Mouse (Mus musculus): Measurements from ENCODE around the gene Ldlrad1. TPM values are rescaled to one million over a fixed set of nuclear protein-coding genes. Genes with fewer than 3 reads are reported as not detected.

Gene Ldlrad1
- polyA plus RNA-seq (2017; shearing (Covaris generic)) = under 1 TPM in 1 of 2 experiments, not detected in 1; 0.27 TPM

GRCm38 (mm10) chr4:107208880-107209279 lies at the start of gene Ldlrad1:
Ldlrad1 (plus strand) TSS chr4:107209180.

GRCm38 (mm10) chr4:107178182-107178829 lies 30.7 kb upstream of the Ldlrad1 start, which contains the start of gene Tmem59:
Tmem59 (plus strand) TSS chr4:107178399.

GRCm38 (mm10) chr4:107178830-107179490 lies 30.0 kb upstream of the Ldlrad1 start, which contains the start of gene Tceanc2:
Tceanc2 (minus strand) TSS chr4:107179116.

GRCm38 (mm10) chr4:107253125-107254091 lies 44.4 kb downstream of the Ldlrad1 start, which contains the start of the genes Lrrc42 and Hspb11:
Lrrc42 (minus strand) TSS chr4:107253532.
Hspb11 (plus strand) TSS chr4:107253593.

Other genes with a start within 250 kb of the Ldlrad1 start
- gene Mrpl37, start 142.3 kb upstream of the Ldlrad1 start, polyA plus RNA-seq (2017; shearing (Covaris generic)) = 10 to 100 TPM; 57.7 to 68.4 TPM
- gene Cyb5rl, start 142.2 kb upstream of the Ldlrad1 start, polyA plus RNA-seq (2017; shearing (Covaris generic)) = 1 to 10 TPM; 3.4 to 4.2 TPM
- gene Cdcp2, start 112.3 kb upstream of the Ldlrad1 start, polyA plus RNA-seq (2017; shearing (Covaris generic)) = under 1 TPM in 1 of 2 experiments, not detected in 1; 0.21 TPM
- gene Tmem59, start 30.8 kb upstream of the Ldlrad1 start, polyA plus RNA-seq (2017; shearing (Covaris generic)) = 100 to 1,000 TPM; 377 to 382 TPM
- gene Tceanc2, start 30.1 kb upstream of the Ldlrad1 start, polyA plus RNA-seq (2017; shearing (Covaris generic)) = 10 to 100 TPM; 19.0 to 29.5 TPM
- gene Lrrc42, start 44.4 kb downstream of the Ldlrad1 start, polyA plus RNA-seq (2017; shearing (Covaris generic)) = 10 to 100 TPM; 25.1 to 33.5 TPM
- gene Hspb11, start 44.4 kb downstream of the Ldlrad1 start, polyA plus RNA-seq (2017; shearing (Covaris generic)) = 10 to 100 TPM; 20.6 to 27.1 TPM
- under 1 TPM in 1 of 2 experiments, not detected in 1; 0.32 TPM for gene Dio1, start 98.0 kb downstream of the Ldlrad1 start, polyA plus RNA-seq (2017; shearing (Covaris generic))
- gene Yipf1, start 105.2 kb downstream of the Ldlrad1 start, polyA plus RNA-seq (2017; shearing (Covaris generic)) = 100 to 1,000 TPM; 106 to 119 TPM
- 1 to 10 TPM; 4.3 to 6.3 TPM for gene Ndc1, start 158.6 kb downstream of the Ldlrad1 start, polyA plus RNA-seq (2017; shearing (Covaris generic))
- under 1 TPM in 1 of 2 experiments, not detected in 1; 0.43 TPM for gene Glis1, start 225.4 kb downstream of the Ldlrad1 start, polyA plus RNA-seq (2017; shearing (Covaris generic))